Mouse (Mus musculus) kidney, embryonic 16.5 days (tissue): ENCODE measurements at regions not wholly inside any gene's neighbourhood (a gene's known extent, or its start where the extent isn't known, plus 50 kb on each side); places are given as distances from the start of the nearest gene placed in this dataset.
"Not testable (repeated sequence)": the region's sequence is repeated elsewhere in the genome, so short reads cannot be mapped to it uniquely, and the experiment has no call there.

ENCODE experiments used
- ATAC-seq: fragments of 200-750 bp; cut with Nextera tagmentation; 2 replicates; pipeline ENCODE4 v1.8.0; 2017; ENCODE audit warnings: moderate TSS enrichment; ENCODE audit not compliant: low FRiP score, low TSS enrichment
- H3K27ac ChIP-seq: fragments of 300-500 bp; sonication (generic); 2 replicates; pipeline ENCODE4 v1.5.1; 2014; ENCODE audit warnings: low read length
- H3K27me3 ChIP-seq: fragments of 300-500 bp; sonication (generic); 2 replicates; pipeline ENCODE4 v1.6.1; 2014; ENCODE audit warnings: low read length, control low read depth, mixed read lengths; ENCODE audit not compliant: insufficient read depth
- H3K36me3 ChIP-seq: fragments of 300-500 bp; sonication (generic); 2 replicates; pipeline ENCODE4 v1.6.1; 2014; ENCODE audit warnings: low read length, control low read depth, mixed read lengths; ENCODE audit not compliant: insufficient read depth
- H3K4me1 ChIP-seq: fragments of 300-500 bp; sonication (generic); 2 replicates; pipeline ENCODE4 v1.6.1; 2014; ENCODE audit warnings: low read length, control low read depth, mixed read lengths; ENCODE audit not compliant: insufficient read depth
- H3K4me2 ChIP-seq: fragments of 300-500 bp; sonication (generic); replicated peaks from 2 replicates; pipeline ENCODE4 v1.6.1; 2014; ENCODE audit warnings: low read depth, low read length
- H3K4me3 ChIP-seq: fragments of 300-500 bp; sonication (generic); 2 replicates; pipeline ENCODE4 v1.5.1; 2014; ENCODE audit warnings: mild to moderate bottlenecking, low read length
- H3K9ac ChIP-seq: fragments of 300-500 bp; sonication (generic); replicated peaks from 2 replicates; pipeline ENCODE4 v1.6.1; 2014; ENCODE audit warnings: low read length
- H3K9me3 ChIP-seq: fragments of 300-500 bp; sonication (generic); 2 replicates; pipeline ENCODE4 v1.6.1; 2016; ENCODE audit warnings: low read length, control low read depth
- WGBS: fragments of 180-500 bp; shearing (Covaris S2); extraction: QIAGEN DNeasy Blood & Tissue Kit; methylation state at CpG from one replicate; pipeline ENCODE4 v1.1.7; 2014; 5-methylcytosine and 5-hydroxymethylcytosine counted together

DNA sequence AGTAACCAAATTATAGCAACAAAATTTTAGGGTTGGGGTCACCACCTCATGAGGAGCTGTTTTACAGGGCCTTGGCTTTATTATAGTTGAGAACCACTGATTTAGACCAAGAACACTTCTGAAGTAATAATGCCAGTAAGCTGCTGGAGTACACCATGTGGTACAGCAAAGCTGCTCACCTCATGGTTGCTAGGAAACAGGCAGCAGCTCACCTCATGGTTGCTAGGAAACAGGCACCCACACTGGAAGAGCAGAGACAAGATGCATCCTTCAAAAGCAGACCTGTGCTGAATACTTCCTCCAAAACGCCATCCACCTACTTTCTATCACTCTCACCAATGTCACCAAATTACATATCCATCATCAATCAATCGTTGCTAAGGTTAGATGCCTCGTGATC is 300.0 kb downstream of the Gxylt1 start:
- H3K4me3 ChIP-seq, result no peak overlapping the region
- no peak overlapping the region for H3K4me2 ChIP-seq
- WGBS, result 89% methylated on average over 3 of the region's 3 CpGs
- ATAC-seq, result no peak
- no peaks in the 10 kb centered on the region for H3K36me3 ChIP-seq
- H3K9me3 ChIP-seq, result no peaks in the 10 kb centered on the region
- H3K27ac ChIP-seq, result no peak overlapping the region
- no peaks in the 10 kb centered on the region for H3K4me1 ChIP-seq
- no peaks in the 10 kb centered on the region for H3K27me3 ChIP-seq
- H3K9ac ChIP-seq, result no peak overlapping the region

DNA sequence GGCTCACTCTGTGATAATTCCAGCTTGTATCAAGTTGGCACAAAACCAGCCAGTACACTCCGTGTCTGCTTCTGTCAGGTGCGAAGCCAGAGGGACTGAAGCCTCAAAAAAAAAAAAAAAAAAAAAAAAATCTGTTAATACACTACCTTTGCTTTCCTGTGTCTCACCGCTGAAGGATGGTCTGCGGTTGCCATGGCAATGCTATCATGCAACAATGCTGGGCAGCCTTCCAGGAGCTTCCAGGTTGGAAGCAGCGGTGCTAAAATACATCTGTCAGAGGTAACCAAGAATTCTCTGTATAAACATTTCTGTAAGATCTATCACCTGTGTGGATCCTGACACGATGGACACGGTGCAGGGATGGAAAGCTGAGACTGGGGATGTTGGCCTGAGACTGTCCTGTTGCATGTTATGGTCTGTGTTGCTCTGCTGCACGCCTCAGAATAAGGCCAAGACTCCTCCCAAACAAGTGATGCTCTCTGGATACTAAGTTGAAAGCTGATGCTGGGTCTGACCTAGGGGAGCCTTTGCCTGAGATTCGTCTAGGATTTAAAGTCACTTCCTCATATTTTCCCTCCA is 301.2 kb downstream of the Gxylt1 start:
- Histone ChIP-seq H3K27ac (no peak overlapping the region), H3K9me3 (no peaks in the 10 kb centered on the region), H3K4me2 (no peak overlapping the region), H3K4me1 (no peaks in the 10 kb centered on the region), H3K4me3 (no peak overlapping the region), H3K27me3 (no peaks in the 10 kb centered on the region), H3K36me3 (no peaks in the 10 kb centered on the region), H3K9ac (no peak overlapping the region)
- no peak for ATAC-seq
- 66% methylated on average over 9 of the region's 9 CpGs for WGBS

DNA sequence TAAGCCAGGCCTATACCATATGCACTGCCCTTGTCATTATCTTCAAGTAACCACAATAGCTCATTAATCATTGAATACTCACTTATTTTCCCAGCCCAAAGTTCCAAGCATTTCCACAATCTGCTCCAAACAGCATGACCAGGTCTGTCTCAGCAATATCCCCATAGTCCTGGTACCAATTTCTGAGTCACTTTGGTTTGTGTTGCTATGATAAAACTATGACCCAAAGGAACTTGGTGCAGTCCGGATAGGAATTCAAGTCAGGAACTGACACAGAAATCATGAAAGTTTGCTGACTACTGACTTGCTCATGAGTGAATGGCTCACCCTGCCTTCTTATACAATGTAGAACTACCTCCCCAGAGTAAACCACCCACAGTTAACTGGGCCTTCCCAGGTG is 309.4 kb downstream of the Gxylt1 start:
- H3K27ac ChIP-seq, result no peak overlapping the region
- H3K4me3 ChIP-seq, result no peak overlapping the region
- H3K9ac ChIP-seq, result no peak overlapping the region
- no peaks in the 10 kb centered on the region for H3K4me1 ChIP-seq
- no peaks in the 10 kb centered on the region for H3K9me3 ChIP-seq
- 88% methylated on average over 1 of the region's 1 CpGs for WGBS
- no peak overlapping the region for H3K4me2 ChIP-seq
- no peak for ATAC-seq
- no peaks in the 10 kb centered on the region for H3K36me3 ChIP-seq
- no peaks in the 10 kb centered on the region for H3K27me3 ChIP-seq

DNA sequence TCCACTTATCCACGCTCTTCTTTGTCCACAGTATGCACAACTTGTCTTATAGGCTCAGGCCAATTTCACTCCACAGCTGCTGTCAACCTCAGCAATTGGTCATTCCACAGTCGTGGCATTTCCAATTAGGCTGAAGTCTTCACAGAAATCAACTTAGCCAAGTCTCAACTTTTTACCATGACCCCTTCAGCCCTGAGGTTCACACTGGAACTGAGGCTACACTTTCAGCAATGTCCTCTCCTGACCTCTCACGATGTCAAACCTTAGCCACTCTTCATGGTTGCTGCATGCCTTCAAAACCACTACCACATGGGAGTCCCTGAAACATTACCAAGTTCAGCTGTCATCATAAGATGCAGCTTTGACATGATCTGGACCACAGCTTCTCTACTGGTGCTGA is 310.1 kb downstream of the Gxylt1 start:
- Histone ChIP-seq H3K9ac (no peak overlapping the region), H3K27me3 (no peaks in the 10 kb centered on the region), H3K4me1 (no peaks in the 10 kb centered on the region), H3K4me2 (no peak overlapping the region), H3K36me3 (no peaks in the 10 kb centered on the region), H3K27ac (no peak overlapping the region), H3K9me3 (no peaks in the 10 kb centered on the region), H3K4me3 (no peak overlapping the region)
- ATAC-seq, result no peak
- 73% methylated on average over 3 of the region's 3 CpGs for WGBS

DNA sequence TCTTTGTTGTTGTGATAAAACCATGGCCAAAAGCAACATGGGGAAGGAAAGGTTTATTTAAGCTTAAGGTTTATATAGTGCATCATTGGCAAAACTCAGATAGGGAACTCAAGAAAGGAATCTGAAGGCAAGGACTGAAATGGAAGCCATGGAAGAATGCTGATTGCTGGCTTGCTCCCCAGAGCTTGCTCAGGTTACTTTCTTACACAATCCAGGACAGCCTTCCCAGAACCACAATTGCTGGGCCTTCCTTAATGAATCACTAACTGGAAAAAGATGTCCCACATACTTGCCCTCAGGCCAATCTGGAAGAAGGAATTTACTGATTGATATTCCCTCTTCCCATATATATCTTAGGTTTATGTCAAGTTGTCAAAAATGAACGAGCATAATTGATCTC is 310.8 kb downstream of the Gxylt1 start:
- WGBS, result 74% methylated on average over 1 of the region's 1 CpGs
- Histone ChIP-seq H3K4me2 (no peak overlapping the region), H3K9me3 (no peaks in the 10 kb centered on the region), H3K27ac (no peak overlapping the region), H3K9ac (no peak overlapping the region), H3K36me3 (no peaks in the 10 kb centered on the region), H3K4me1 (no peaks in the 10 kb centered on the region), H3K4me3 (no peak overlapping the region), H3K27me3 (no peaks in the 10 kb centered on the region)
- no peak for ATAC-seq

DNA sequence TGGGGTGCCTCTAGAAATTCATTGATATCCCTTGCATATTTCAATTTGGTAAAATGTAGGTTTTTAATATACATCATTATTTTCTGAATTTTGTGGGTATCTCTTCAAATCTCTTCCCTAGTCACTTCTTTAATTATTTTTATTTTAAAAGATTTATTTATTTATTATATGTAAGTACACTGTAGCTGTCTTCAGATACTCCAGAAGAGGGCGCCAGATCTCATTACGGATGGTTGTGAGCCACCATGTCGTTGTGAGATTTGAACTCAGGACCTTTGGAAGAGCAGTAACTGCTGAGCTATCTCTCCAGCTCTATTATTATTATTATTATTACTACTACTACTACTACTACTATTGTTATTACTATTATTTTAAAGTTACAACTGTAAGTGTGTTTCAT is 324.1 kb downstream of the Gxylt1 start:
- WGBS, result 88% methylated on average over 3 of the region's 3 CpGs
- not testable (repeated sequence) for H3K4me2 ChIP-seq, H3K4me1 ChIP-seq, H3K36me3 ChIP-seq, H3K9me3 ChIP-seq, H3K4me3 ChIP-seq, H3K27ac ChIP-seq, H3K9ac ChIP-seq, H3K27me3 ChIP-seq, ATAC-seq

DNA sequence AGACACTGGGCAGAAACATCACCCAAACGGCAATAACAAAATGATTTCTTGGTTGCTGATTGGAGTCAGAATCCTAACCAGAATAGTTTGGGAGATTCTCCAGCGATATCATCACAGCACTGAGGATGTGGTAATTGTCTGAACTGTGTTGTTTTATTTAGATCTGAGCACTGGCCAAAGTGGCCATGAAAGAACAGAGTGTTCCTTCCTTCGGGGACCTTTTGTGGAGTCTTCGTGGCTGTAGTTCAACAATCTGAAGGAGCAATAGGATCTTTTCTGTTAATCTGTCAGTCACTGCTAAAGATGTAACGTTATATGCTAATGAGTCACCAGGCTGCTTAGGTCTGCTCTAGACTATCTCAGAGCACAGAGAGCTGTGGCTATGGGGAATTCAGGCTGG is 328.8 kb downstream of the Gxylt1 start:
- H3K9me3 ChIP-seq, result no peaks in the 10 kb centered on the region
- H3K4me1 ChIP-seq, result no peaks in the 10 kb centered on the region
- 73% methylated on average over 5 of the region's 5 CpGs for WGBS
- no peak for ATAC-seq
- no peak overlapping the region for H3K4me3 ChIP-seq
- H3K27me3 ChIP-seq, result no peaks in the 10 kb centered on the region
- H3K27ac ChIP-seq, result no peak overlapping the region
- H3K36me3 ChIP-seq, result no peaks in the 10 kb centered on the region
- no peak overlapping the region for H3K9ac ChIP-seq
- H3K4me2 ChIP-seq, result no peak overlapping the region

DNA sequence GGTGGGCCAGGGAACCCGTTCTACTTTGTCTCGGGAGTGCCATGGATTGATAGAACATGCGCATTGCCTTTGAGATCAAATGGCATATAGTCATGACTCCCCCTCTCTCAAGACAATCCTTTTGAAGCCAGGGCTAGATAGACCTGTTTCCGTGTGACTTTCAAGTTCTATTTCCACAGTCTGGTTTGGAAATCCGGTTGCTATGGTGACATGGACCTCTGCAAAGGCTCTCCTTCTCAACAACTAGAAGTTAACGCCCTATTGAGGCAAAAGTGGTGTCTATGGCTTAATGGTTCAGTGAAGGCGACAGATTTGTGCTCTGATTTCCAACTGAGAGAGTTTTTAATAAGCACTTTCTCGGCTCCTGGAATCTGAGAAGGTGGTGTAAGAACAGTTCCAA is 371.2 kb downstream of the Gxylt1 start:
- Histone ChIP-seq H3K4me3 (no peak overlapping the region), H3K4me1 (no peaks in the 10 kb centered on the region), H3K9ac (no peak overlapping the region), H3K4me2 (no peak overlapping the region), H3K9me3 (no peaks in the 10 kb centered on the region), H3K27me3 (no peaks in the 10 kb centered on the region), H3K27ac (no peak overlapping the region), H3K36me3 (no peaks in the 10 kb centered on the region)
- no peak for ATAC-seq
- WGBS, result 70% methylated on average over 8 of the region's 8 CpGs

DNA sequence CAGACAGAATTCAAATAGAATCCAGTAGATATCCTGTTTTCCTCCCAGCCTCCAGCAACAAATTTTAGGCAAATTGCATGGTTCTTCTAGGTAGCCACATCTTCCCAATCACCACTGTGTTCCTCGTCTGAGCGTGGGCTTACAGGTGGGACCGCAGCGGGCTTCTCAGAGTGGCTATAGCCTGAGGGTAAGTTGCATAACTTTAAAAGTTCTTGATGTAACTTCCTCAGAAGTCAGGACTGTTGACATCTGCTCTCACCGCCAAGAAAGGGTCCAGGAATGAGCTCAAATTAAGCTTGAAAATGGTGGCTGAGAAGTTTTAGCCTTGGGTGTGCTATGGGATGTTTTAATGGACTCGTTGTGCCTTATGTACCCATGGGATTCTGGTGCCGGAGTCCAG is 377.7 kb downstream of the Gxylt1 start:
- ATAC-seq, result no peak
- H3K9me3 ChIP-seq, result no peaks in the 10 kb centered on the region
- WGBS, result 86% methylated on average over 7 of the region's 7 CpGs
- H3K27me3 ChIP-seq, result no peaks in the 10 kb centered on the region
- H3K4me2 ChIP-seq, result no peak overlapping the region
- no peak overlapping the region for H3K4me3 ChIP-seq
- H3K9ac ChIP-seq, result no peak overlapping the region
- H3K4me1 ChIP-seq, result no peaks in the 10 kb centered on the region
- H3K36me3 ChIP-seq, result no peaks in the 10 kb centered on the region
- no peak overlapping the region for H3K27ac ChIP-seq

DNA sequence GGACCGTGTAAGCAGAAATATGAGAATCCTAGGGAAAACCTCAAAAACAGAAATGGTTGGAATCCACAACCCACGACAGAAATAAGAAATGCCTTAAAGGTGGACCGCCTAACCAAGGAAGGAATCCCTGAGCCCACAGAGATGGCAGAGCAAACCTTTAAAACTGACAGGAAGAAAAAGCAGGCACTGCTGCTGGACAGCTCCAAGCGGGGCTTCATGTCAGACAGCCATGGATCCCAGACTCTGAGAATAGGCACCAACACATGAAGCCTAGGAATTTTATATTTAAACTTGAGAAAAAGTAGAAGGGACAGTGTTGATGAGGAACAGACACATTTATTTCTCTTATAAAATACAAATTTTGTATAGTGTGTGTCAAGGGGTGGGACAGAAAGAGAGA is 379.1 kb downstream of the Gxylt1 start:
- Histone ChIP-seq H3K27ac (no peak overlapping the region), H3K4me1 (no peaks in the 10 kb centered on the region), H3K9ac (no peak overlapping the region), H3K4me3 (no peak overlapping the region), H3K4me2 (no peak overlapping the region), H3K9me3 (no peaks in the 10 kb centered on the region), H3K27me3 (no peaks in the 10 kb centered on the region), H3K36me3 (no peaks in the 10 kb centered on the region)
- 68% methylated on average over 4 of the region's 4 CpGs for WGBS
- no peak for ATAC-seq

DNA sequence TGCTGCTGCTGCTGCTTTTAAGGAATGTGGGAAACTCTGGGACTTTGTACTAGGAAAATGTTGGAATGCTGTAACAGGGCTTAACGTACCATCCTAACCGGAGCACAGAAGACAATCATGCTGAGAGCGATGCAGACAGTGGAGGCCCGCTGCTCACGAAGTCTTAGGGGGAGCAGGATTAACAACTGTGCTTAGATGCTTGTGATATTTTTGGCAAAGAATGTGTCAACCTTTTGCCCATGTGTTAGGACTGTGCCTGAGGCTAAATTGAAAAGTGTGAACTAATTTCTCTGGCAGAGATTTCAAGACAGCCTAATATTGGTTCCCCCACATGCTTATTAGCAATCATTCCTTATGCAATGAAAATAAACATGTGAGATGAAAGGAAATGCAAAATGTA is 398.5 kb downstream of the Gxylt1 start:
- Histone ChIP-seq H3K9me3 (no peaks in the 10 kb centered on the region), H3K4me2 (no peak overlapping the region), H3K9ac (no peak overlapping the region), H3K4me1 (no peaks in the 10 kb centered on the region), H3K4me3 (no peak overlapping the region), H3K36me3 (no peaks in the 10 kb centered on the region), H3K27me3 (no peaks in the 10 kb centered on the region), H3K27ac (no peak overlapping the region)
- no peak for ATAC-seq
- 85% methylated on average over 5 of the region's 5 CpGs for WGBS
